Mouse (Mus musculus): ENCODE data around the gene Mtch1.

DNA sequence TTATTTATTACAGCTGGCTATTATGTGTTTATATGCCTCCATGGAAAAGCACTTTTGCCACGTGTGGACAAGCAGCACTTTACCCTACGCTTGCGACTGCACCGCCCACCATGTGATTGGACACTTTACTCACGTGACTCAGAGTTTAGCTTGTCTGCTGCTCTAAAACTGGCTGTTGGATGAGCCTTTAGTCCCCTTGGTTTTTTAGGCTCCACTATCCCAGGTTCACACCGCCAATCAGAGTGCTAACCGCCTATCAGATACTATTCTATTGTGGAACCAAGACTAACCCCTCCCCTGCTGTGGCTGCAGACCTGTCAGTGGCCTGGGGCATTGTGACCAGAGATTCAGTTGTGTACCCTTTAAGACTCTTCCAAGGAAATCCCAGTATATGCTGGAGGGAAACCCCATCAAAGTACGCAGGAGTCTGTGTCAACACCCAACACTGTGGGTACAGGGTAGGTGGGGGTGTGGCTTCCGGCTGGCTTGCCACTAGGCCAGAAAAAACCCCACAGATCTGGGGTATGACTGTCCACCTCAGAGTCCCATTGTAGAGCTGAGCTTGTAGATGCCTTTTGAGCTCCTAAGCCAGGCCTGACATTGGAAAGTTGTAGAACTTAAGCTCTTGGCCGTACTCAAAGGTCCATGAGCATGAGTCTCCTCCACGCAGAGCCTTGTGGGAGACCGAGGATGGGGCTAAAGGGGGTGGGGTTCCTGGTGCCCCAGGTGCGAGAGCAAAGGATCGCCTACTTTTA lies 45.8 kb upstream of the Mtch1 start:
- TF ChIP-seq CTCF (IDR thresholded peaks at IDR 0.05; ENCODE audit: extremely low read depth, insufficient read depth, low read length) = no peak
- TF ChIP-seq POLR2A (IDR thresholded peaks at IDR 0.05; ENCODE audit: extremely low read depth, insufficient read depth, low read length) = no peak

Data from cortical plate, adult 2 months (tissue).